Mouse (Mus musculus): ENCODE results near the gene Gm49321. TPM values are rescaled to one million over a fixed set of nuclear protein-coding genes. Genes with fewer than 3 reads are reported as not detected.

Gene Gm49321
- polyA plus RNA-seq, 1 experiment from 2014 or later: 18.4 TPM

DNA sequence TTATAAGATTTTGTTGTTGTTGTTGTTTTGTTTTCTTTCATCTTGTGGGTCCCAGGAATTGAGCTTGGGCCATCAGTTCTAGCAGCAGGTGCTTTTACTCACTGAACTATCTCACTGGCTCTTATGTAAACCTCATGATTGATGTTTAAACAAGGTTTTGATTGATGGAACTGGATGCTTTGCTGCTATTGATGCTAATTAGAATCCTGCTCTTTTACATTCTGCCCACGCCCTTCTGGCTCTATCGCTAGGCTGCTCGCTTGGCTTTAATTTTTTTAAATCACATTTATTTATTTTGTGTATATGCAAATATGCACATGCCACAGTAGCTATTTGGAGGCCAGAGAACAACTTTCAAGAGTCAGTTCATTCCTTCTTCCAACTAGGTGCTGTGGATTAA lies 20.2 kb downstream of the Gm49321 start:
- Histone ChIP-seq H3K4me1 (ENCODE audit: control insufficient read depth, insufficient read depth, low read length) (peaks cover 3% of the 10 kb centered on the region; the same call in 1 of the 2 replicates), H3K4me3 (ENCODE audit: low read depth, low read length) (no peak overlapping the region), H3K27ac (ENCODE audit: low read depth, low read length) (no peak overlapping the region), H3K4me2 (ENCODE audit: low read depth, low read length) (no peak overlapping the region), H3K9me3 (ENCODE audit: control insufficient read depth, low read length) (no peaks in the 10 kb centered on the region), H3K36me3 (ENCODE audit: control insufficient read depth, insufficient read depth, low read length) (no peaks in the 10 kb centered on the region), H3K9ac (replicated peaks; ENCODE audit: low read depth, low read length) (no peak overlapping the region), H3K27me3 (ENCODE audit: control insufficient read depth, insufficient read depth, low read length) (no peaks in the 10 kb centered on the region; the same call in 1 of the 2 replicates)
- ATAC-seq (ENCODE audit: low read depth): no peak
- 91% methylated on average over 3 of the region's 3 CpGs for WGBS

DNA sequence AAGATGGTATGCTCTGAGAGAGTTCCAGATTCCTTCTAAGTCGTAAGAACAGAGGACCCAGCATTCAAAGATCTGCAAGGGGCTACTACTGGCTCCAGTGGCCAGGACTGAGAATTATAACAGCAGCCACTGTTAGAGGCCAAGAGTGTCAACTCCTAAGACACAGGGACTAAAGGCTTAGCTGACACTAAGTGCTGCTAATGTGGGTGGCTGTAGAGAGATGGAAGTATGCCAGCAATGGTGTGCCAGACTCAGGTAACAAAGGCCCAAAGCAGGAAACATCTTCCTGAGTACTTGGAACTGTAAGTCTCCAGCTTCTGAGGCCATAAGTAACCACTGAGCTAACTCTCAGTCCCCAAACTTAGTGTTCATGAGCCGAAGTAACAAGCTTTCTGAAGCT lies 21.4 kb downstream of the Gm49321 start:
- H3K4me1 ChIP-seq (ENCODE audit: control insufficient read depth, insufficient read depth, low read length): no peaks in the 10 kb centered on the region
- no peaks in the 10 kb centered on the region; the same call in 1 of the 2 replicates for H3K27me3 ChIP-seq (ENCODE audit: control insufficient read depth, insufficient read depth, low read length)
- no peaks in the 10 kb centered on the region for H3K9me3 ChIP-seq (ENCODE audit: control insufficient read depth, low read length)
- H3K9ac ChIP-seq (replicated peaks; ENCODE audit: low read depth, low read length): no peak overlapping the region
- no peak overlapping the region for H3K4me2 ChIP-seq (ENCODE audit: low read depth, low read length)
- no peak for ATAC-seq (ENCODE audit: low read depth)
- H3K27ac ChIP-seq (ENCODE audit: low read depth, low read length): no peak overlapping the region
- WGBS: 88% methylated on average over 2 of the region's 2 CpGs
- no peak overlapping the region for H3K4me3 ChIP-seq (ENCODE audit: low read depth, low read length)
- H3K36me3 ChIP-seq (ENCODE audit: control insufficient read depth, insufficient read depth, low read length): no peaks in the 10 kb centered on the region

DNA sequence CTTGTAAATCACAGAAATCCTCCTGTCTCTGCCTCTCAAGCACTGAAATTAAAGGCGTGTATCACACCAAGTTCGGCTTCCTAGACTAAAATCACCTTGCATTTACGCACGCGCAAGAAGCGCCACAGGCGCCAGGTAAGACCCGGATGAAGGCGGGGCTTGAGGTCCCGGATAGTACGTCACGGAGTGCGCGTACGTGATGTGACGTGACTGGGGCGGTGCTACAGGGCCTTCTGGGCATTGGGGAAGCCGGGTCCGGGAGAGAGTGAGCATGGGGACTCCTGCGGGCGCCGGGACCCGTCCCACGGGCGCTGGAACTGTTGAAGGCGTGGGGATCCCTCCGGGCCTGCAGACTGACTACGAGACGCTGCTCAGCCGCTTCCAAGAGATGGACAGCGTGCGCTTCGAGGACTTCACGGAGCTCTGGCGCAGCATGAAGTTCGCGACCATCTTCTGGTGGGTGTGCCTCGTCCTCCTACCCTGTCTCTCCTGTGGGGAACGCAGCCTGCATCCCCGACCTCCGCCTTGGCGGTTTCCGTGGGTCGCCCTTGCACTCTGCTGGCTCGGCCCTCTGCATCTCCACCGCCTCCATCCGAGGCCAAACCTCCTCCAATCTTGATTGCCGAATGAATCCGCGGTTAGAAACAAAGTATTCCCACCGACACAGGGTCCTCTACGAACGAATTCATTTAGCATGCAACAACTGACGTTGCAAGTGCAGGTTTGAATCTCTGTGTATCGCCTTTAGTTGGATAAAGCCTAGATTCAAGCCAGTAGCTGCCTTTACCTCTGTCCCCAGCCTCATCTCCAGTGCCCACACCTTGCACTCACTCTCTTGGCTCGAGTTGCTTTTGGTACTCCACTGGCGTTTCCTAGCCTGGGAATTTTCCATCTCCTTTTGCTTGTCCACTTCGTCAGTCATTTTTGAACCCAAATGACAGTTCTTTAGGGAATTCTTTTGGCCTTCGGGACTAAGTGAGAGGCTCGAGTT lies 27.1 kb downstream of the Gm49321 start, which contains the start of gene Snapc1:
TSS of gene Snapc1 (plus strand) at position 191 of the 991 bp plus-strand sequence.
- Histone ChIP-seq H3K4me1 (ENCODE audit: control insufficient read depth, insufficient read depth, low read length) (peaks cover 4% of the 10 kb centered on the region; the same call in 1 of the 2 replicates), H3K27me3 (ENCODE audit: control insufficient read depth, insufficient read depth, low read length) (no peaks in the 10 kb centered on the region; the same call in 1 of the 2 replicates), H3K9ac (replicated peaks; ENCODE audit: low read depth, low read length) (peak within 1 kb of the TSS; percentile 69), H3K4me3 (ENCODE audit: low read depth, low read length) (peak within 1 kb of the TSS; percentile 62), H3K27ac (ENCODE audit: low read depth, low read length) (peak within 1 kb of the TSS; percentile 64), H3K9me3 (ENCODE audit: control insufficient read depth, low read length) (no peaks in the 10 kb centered on the region), H3K36me3 (ENCODE audit: control insufficient read depth, insufficient read depth, low read length) (peaks cover 12% of the 10 kb centered on the region; the same call in 1 of the 2 replicates), H3K4me2 (ENCODE audit: low read depth, low read length) (peak within 1 kb of the TSS; percentile 51)
- ATAC-seq (ENCODE audit: low read depth): peak; percentile 100
- 2% methylated on average over 59 of the region's 60 CpGs for WGBS

DNA sequence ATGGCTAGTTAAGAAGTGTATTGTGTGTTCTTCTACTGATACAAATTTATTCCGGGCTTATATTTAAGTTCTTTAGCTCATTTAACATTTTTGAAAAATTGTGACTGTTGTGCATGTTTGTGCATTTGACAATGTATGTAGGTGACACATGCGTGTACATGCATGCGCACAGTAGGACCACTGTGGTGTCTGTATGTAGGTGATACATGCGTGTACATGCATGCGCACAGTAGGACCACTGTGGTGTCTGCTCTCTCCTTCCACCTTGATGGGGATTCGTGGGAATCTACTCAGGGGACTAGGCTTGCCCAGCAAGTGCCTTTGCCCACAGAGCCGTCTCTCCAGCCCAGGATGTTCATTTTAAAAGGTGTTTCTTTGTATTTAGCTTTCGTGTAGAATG lies 31.7 kb downstream of the Gm49321 start:
- 98% methylated on average over 8 of the region's 8 CpGs for WGBS
- Histone ChIP-seq H3K27me3 (ENCODE audit: control insufficient read depth, insufficient read depth, low read length) (no peaks in the 10 kb centered on the region), H3K9ac (replicated peaks; ENCODE audit: low read depth, low read length) (no peak overlapping the region), H3K27ac (ENCODE audit: low read depth, low read length) (no peak overlapping the region), H3K9me3 (ENCODE audit: control insufficient read depth, low read length) (no peaks in the 10 kb centered on the region), H3K4me3 (ENCODE audit: low read depth, low read length) (no peak overlapping the region), H3K4me2 (ENCODE audit: low read depth, low read length) (no peak overlapping the region), H3K4me1 (ENCODE audit: control insufficient read depth, insufficient read depth, low read length) (peaks cover 4% of the 10 kb centered on the region; the same call in 1 of the 2 replicates), H3K36me3 (ENCODE audit: control insufficient read depth, insufficient read depth, low read length) (peaks cover 37% of the 10 kb centered on the region)
- no peak for ATAC-seq (ENCODE audit: low read depth)

DNA sequence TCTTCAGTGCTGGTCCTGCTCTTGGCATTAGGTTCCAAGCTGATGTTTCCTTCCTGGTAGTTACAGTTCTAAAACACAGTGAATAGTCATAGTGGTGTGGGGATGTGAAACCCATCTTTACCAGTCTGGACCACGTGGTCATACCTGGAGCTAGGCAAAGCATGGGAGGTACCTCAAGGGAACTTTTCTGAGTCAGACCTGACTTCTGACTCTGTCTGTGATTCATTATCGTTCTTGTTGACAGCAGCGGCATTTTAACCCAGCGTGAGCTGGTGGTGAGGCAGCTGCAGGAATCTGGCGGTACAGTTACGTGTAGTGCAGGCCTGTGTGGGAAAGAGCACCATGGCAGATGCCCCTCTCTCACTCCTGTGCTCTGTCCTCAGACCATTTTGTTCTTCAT lies 37.1 kb downstream of the Gm49321 start:
- no peak overlapping the region for H3K9ac ChIP-seq (replicated peaks; ENCODE audit: low read depth, low read length)
- 92% methylated on average over 6 of the region's 6 CpGs for WGBS
- no peak overlapping the region for H3K4me3 ChIP-seq (ENCODE audit: low read depth, low read length)
- ATAC-seq (ENCODE audit: low read depth): no peak
- no peak overlapping the region for H3K27ac ChIP-seq (ENCODE audit: low read depth, low read length)
- H3K27me3 ChIP-seq (ENCODE audit: control insufficient read depth, insufficient read depth, low read length): no peaks in the 10 kb centered on the region
- H3K36me3 ChIP-seq (ENCODE audit: control insufficient read depth, insufficient read depth, low read length): peaks cover 68% of the 10 kb centered on the region
- H3K4me2 ChIP-seq (ENCODE audit: low read depth, low read length): no peak overlapping the region
- no peaks in the 10 kb centered on the region for H3K4me1 ChIP-seq (ENCODE audit: control insufficient read depth, insufficient read depth, low read length)
- no peaks in the 10 kb centered on the region for H3K9me3 ChIP-seq (ENCODE audit: control insufficient read depth, low read length)

DNA sequence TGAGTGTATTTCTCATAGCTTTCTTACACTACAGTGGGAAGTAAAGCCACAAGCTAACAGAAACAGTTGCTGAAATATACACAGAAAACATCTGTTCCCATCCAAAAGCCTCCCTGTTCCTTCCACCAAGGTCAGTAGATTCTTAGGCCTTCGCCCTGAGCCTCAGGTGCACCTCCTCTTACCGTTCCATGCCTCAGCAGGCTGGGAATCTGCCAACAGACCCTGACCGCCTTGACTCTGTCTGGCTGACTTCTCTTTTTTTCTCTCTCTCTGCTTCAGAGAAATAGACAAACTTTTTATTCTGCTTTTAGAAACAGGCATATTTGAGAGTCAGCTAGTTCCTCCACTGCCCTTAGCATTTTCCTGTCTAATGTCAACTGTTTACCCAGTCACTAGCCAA lies 40.7 kb downstream of the Gm49321 start:
- H3K9me3 ChIP-seq (ENCODE audit: control insufficient read depth, low read length): no peaks in the 10 kb centered on the region
- no peak for ATAC-seq (ENCODE audit: low read depth)
- H3K4me1 ChIP-seq (ENCODE audit: control insufficient read depth, insufficient read depth, low read length): no peaks in the 10 kb centered on the region
- H3K36me3 ChIP-seq (ENCODE audit: control insufficient read depth, insufficient read depth, low read length): peaks cover 54% of the 10 kb centered on the region
- no peak overlapping the region for H3K4me2 ChIP-seq (ENCODE audit: low read depth, low read length)
- no peak overlapping the region for H3K9ac ChIP-seq (replicated peaks; ENCODE audit: low read depth, low read length)
- WGBS: 91% methylated on average over 3 of the region's 3 CpGs
- no peaks in the 10 kb centered on the region for H3K27me3 ChIP-seq (ENCODE audit: control insufficient read depth, insufficient read depth, low read length)
- H3K27ac ChIP-seq (ENCODE audit: low read depth, low read length): no peak overlapping the region
- no peak overlapping the region for H3K4me3 ChIP-seq (ENCODE audit: low read depth, low read length)

DNA sequence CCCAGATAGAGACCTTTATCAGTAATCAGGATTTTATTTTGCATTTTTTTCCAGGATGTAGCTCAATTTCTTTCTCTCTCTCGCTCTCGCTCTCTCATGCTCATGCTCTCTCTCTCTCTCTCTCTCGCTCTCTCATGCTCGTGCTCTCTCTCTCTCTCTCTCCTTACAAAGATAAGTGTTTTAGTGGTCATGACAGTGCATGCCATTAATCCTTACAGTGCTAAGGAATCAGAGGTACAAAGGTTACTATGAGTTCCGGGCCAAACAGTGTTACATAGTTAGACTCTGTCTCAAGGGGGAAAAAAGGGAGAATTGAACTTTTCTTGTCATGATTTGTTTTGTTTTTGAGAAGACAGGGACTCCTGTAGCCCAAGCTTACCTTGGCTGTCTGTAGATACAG lies 42.2 kb downstream of the Gm49321 start:
- H3K36me3 ChIP-seq (ENCODE audit: control insufficient read depth, insufficient read depth, low read length): peaks cover 59% of the 10 kb centered on the region
- no peak overlapping the region for H3K27ac ChIP-seq (ENCODE audit: low read depth, low read length)
- H3K27me3 ChIP-seq (ENCODE audit: control insufficient read depth, insufficient read depth, low read length): no peaks in the 10 kb centered on the region
- no peak overlapping the region for H3K4me3 ChIP-seq (ENCODE audit: low read depth, low read length)
- H3K4me2 ChIP-seq (ENCODE audit: low read depth, low read length): no peak overlapping the region
- no peaks in the 10 kb centered on the region for H3K9me3 ChIP-seq (ENCODE audit: control insufficient read depth, low read length)
- 93% methylated on average over 5 of the region's 5 CpGs for WGBS
- no peak for ATAC-seq (ENCODE audit: low read depth)
- H3K9ac ChIP-seq (replicated peaks; ENCODE audit: low read depth, low read length): no peak overlapping the region
- H3K4me1 ChIP-seq (ENCODE audit: control insufficient read depth, insufficient read depth, low read length): no peaks in the 10 kb centered on the region

DNA sequence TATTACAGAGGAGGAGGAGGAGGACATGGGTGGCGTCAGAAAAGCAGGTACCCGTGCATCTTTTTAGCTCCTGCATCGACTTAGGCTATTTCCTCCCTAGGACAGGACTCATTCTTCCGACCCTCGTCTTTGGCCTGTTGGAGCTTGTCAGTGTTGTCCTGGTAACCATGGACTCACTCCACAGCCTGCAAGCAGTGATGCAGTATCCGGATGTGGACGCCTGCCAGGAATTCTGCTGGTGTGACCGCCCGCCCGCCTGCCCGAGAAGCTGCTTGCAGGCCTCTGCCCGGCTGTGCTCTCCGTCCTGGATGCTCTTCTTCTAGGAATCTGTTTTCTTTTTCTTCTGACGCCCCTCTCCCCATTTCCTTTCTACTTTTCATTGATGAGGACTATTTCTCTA lies 45.1 kb downstream of the Gm49321 start:
- Histone ChIP-seq H3K36me3 (ENCODE audit: control insufficient read depth, insufficient read depth, low read length) (peaks cover 41% of the 10 kb centered on the region), H3K27ac (ENCODE audit: low read depth, low read length) (no peak overlapping the region)

DNA sequence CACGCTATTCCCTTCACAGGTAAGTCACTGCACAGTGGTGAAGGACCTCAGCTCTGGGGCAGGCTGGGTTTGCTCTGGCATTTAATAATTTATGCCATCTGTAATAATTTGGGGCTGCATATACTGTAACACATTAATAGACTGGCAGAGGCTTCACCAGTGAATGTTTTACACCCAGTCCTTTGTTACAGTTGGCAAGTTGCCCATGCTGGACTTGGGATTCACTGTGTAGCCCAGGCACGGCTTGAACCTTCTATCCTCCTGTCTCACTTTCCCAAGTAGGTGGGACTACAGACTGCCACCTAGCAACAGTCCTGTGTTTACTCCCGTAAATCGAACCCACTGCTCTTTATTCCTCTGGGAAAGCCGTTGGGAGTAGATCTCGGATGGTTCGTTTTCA lies 48.8 kb downstream of the Gm49321 start:
- peaks cover 18% of the 10 kb centered on the region for H3K36me3 ChIP-seq (ENCODE audit: control insufficient read depth, insufficient read depth, low read length)
- no peaks in the 10 kb centered on the region for H3K9me3 ChIP-seq (ENCODE audit: control insufficient read depth, low read length)
- no peaks in the 10 kb centered on the region for H3K4me1 ChIP-seq (ENCODE audit: control insufficient read depth, insufficient read depth, low read length)
- no peak overlapping the region for H3K27ac ChIP-seq (ENCODE audit: low read depth, low read length)
- ATAC-seq (ENCODE audit: low read depth): no peak
- no peak overlapping the region for H3K9ac ChIP-seq (replicated peaks; ENCODE audit: low read depth, low read length)
- H3K27me3 ChIP-seq (ENCODE audit: control insufficient read depth, insufficient read depth, low read length): no peaks in the 10 kb centered on the region
- H3K4me3 ChIP-seq (ENCODE audit: low read depth, low read length): no peak overlapping the region
- WGBS: 71% methylated on average over 7 of the region's 7 CpGs
- no peak overlapping the region for H3K4me2 ChIP-seq (ENCODE audit: low read depth, low read length)

More for the DNA sequence above, 45.1 kb downstream of the Gm49321 start:
- H3K9me3 ChIP-seq (ENCODE audit: control insufficient read depth, low read length): no peaks in the 10 kb centered on the region
- WGBS: 55% methylated on average over 14 of the region's 14 CpGs
- no peak overlapping the region for H3K9ac ChIP-seq (replicated peaks; ENCODE audit: low read depth, low read length)
- no peak overlapping the region for H3K4me2 ChIP-seq (ENCODE audit: low read depth, low read length)
- ATAC-seq (ENCODE audit: low read depth): peak; percentile 87
- no peaks in the 10 kb centered on the region for H3K4me1 ChIP-seq (ENCODE audit: control insufficient read depth, insufficient read depth, low read length)
- no peaks in the 10 kb centered on the region for H3K27me3 ChIP-seq (ENCODE audit: control insufficient read depth, insufficient read depth, low read length)
- H3K4me3 ChIP-seq (ENCODE audit: low read depth, low read length): no peak overlapping the region
